Mouse (Mus musculus) kidney, postnatal 25 days (tissue): ENCODE results near the gene Ces1e.
A peak's percentile ranks its signal among the peaks of the same experiment; 100 is the strongest.
"Not testable (repeated sequence)": the region's sequence is repeated elsewhere in the genome, so short reads cannot be mapped to it uniquely, and the experiment has no call there.

ENCODE experiments used
- DNase-seq, 2 experiments: peaks; one replicate each; pipeline ENCODE4 v3.0.0; 2021; ENCODE audit warnings: mixed read lengths in 2 of 2

The Ces1e gene

DNA sequence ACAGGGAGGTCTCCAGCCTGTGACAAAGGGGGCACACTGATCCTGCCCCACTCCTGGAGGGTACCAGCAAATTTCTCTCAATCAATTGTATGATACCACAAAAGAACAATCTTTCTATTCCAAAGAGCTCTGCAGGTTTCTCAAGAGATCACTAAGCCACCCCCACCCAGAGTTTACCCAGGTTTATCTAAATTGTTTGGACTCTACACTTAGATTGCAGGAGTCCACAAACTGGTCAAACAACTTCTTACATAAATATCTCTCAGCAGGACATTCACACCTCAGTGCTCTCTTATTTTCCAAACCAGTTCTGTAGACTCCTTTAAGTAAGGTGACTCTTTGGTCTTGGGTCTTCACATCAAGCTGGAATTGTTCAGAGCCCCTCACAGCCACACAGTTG is at the start of gene Ces1e:
TSS of gene Ces1e (minus strand) at position 174 of the 400 bp plus-strand sequence.
- peak in 1 of 2 experiments; percentile 14 for DNase-seq

DNA sequence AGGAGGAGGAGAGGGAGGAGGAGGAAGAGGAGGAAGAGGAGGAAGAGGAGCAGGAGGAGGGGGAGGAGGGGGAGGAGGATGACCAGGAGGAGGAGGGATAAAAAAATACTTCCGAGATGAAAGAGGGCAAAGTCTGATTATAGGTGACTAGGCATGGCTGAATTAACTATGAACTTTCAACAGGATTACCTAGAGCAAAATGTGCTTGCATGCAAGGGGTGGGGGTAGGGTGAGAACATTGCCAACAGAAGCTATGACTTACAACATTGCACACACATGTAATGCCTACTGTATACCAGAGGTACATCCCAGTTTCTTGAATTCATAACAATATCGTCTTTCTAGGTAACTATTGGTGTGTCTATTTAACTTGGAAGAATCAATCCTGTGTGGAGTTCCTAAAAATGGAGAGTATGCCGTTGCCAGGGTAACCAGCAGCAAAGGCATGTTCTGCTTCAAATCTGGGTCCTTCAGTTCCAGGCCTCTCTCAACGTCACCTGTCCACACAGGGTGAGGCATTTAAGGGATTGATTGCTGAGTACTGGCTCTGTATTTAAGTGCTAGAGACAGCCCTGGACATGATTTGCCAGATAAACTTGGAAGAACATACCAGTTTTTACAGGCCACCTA is 48.9 kb upstream of the Ces1e start:
- DNase-seq = peak in 1 of 2 experiments; percentile 5

DNA sequence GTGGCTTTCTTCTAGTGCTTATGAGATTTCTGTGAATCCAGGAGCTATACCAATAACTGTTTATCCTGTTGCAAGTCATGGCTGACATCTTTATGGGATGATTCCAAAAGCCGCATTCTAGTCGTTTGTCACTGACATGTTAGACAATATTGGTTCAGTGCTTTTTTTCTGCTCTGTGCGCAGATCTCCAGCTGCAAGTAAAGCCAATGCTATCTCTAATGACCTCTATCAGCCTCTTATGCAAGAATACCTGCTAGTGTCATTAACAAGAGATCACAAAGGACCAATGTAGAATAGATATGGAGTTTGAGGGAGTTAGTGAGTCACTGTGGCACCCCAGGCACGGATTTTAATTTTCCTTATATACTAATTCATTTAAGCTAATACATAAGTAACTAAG is 45.2 kb upstream of the Ces1e start:
- no peak for DNase-seq

DNA sequence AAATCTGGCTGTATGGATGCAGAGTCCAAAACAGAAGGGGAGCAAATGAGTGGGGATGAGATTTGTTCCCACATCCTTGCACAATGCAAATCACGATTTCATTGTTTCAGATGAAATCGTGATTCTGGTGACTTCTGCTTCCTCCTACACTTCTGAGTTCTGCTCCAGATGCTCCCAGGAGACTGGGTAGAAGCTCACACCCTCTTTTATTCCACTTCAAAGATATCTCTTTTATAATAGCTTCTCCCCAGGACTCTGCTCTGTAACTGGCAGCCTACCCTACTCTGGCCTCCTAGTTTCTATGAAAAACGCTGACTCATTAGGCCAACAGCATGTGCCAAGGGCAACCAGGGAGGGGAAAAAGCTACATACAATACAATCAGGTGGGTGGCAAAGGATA is 43.9 kb upstream of the Ces1e start:
- DNase-seq = peak; percentile 22 to 62

DNA sequence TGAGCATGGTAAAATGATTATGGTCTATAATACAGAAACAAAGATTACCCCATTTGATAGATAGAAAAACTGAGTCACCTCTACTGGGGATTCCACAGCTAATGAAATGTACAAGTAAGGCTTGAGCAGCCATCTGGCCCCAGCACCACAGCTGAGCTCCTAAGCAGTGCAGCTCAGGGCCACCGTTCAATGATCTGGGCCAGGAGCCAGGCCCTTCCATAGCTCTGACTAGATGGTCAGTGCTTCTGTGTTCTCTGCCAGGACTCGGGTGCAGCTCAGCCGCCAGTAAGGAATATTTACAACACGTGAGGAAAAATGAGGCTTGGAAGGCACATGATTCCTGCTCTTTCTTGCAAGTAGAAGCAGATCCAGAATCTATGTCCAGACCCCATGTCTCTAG is 43.3 kb upstream of the Ces1e start:
- peak; percentile 74 to 81 for DNase-seq

DNA sequence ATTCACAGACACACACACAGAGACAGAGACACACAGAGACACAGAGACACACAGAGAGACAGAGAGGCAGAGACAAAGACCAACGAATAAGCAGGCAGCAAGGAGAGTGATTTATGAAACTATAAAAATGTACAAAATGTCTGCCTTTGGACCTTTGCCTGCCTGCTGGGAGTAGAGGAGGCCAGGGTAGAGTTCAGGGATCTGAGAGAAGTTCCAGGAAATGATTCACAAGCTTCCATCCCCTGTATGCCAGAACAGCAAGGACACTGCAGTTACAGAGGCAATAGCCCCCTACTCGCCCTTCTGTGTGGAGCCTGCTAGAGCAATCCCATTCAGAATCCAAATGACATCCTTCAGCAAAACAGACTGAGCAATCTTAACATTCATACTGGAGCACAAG is 32.0 kb upstream of the Ces1e start:
- DNase-seq = peak in 1 of 2 experiments; percentile 14

DNA sequence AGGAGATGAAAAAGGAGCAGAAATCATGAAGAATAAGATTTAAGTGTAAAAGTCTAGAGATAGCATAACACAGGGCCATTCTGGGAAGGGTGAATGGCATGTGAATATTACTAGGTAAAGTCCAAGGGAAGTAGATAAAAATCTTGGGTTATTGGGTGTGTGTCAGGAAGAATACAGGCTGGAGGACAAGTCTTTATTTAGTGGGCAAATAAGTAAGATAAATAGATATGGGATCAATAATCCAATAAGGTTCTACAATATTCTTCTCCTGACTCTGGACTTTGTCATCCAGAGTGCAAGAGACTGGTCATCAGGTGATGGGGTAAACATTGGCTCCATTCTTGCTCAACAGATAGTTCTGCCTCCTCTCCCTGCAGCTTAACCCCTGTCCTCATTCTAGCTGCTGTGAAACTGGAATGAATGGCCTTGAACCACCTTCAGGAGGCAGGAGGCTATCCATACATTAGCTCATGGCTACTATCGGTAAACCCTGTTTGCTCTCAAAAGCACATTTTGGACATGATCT is 23.0 kb upstream of the Ces1e start:
- DNase-seq = no peak

DNA sequence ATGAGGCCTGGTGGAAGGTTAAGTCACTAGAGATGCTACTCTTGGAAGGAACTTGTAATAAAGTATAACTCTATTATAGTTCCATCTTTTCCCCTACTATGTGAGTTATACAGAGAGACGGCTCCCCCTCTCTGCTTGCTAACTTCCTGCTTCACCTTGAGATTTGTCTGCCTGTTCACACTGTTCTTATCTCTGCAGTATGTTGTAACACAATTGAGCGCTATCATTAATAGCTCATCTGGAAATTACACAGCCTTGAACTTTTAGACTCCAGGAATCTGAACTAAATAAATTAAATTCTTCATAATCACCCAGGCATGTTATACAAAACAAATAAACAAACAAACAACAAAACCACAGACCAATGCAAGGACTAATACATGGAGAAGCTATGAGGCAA is 16.6 kb upstream of the Ces1e start:
- DNase-seq = no peak

DNA sequence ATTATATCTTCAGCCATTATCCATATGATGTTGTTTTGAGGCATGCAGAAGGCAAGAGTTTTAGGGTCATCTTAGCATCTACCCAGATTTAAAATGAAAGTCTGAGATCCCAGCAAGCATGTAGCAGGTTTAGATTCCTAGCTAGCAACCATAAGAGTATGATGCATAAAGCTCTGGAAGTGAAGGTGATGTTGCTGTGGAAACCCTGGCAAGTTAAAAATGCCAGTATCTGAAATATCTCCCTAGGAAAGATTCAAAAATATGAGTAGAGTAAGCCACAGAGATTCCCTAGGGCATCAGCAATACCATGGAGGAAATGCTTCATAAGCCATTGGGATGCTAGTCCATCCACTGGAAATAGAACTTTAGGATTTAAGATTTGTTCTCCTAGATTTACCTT is 10.5 kb upstream of the Ces1e start:
- DNase-seq = no peak

DNA sequence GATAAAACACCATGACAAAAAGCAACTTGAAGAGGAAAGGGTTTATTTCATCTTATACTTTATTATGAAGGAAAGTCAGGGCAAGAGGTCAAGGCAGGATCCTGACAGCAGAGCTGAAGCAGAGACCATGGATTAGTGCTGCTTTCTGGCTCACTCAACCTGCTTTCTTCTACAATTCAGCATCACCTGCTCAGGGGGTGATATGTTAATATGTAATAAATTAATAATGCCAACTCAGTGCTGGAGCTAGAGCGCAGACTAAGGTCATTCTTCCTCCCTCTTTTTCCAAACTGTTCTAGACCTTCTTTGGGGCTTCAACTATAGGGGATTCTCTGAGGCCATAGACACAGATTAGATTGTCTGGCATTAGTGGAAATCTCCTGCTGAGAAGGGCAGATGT is 6.3 kb upstream of the Ces1e start:
- no peak for DNase-seq

DNA sequence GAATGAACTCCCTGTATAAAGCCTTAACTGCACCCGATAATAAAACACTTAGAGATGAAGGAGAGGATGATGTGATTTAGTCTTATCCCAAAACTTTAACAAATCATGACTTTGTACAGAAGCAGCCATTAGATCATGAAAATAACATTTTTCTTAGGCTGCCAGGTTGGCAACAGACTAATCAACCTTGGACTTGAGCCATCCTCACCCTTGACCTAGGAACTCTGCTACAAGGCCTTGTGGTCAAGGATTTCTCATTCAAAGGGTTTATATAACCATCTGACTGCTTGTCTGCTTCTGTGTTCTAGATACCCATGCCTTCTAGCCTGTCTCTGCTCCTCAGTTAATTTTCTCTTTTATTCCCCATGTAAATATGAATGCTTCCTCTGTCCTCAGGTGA is 5.3 kb upstream of the Ces1e start:
- DNase-seq = peak in 1 of 2 experiments; percentile 15

DNA sequence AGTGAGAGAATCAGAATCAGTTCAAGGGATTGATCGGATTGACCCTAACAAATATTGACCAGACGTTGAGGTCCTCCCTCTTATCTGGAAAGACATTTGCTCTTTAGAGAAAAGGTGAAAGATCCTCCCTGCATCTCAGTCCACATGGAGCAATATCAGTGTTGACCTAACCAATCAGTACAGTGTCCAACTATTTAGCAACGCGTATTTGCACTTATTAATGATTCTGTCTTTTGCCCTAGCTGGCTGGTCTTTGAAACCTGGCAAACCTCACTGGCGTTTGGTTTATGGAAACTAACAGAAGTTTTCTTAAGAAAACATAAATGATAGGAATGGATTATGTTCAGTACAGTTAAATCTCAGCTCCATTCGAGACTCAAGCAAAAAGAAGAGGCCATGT is 4.6 kb upstream of the Ces1e start:
- DNase-seq = no peak

DNA sequence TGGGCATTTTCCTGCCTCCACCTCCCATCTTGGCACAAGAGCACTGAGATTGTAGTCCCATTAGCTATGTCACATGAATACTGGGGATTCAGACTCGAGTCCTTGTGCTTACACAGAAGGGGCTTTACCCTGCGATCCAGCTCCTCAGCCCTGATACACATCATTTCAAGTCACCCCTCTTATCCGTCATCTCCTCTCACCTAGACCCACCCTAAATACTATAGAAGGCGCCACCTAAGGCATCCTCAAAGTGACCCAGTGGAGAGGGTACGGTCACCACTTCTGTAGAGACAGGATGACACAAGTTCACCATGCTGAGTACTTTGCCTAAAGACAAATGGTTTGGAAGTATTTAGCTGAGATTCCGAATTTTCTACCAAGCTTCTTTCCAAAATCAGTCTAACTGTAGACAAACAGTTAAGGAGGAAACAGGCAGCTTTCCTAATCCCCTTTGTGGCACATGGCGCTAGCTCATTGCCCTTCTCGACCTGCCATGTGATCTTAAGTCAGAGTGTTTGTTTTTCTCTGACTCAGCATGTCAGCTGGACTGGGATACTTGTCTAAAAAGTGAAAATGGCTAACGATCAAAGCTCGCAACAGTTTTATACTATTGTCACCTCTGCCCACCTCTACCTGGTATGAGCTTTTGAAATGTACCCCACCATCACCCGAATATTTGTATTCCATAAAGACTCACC is 597 bp downstream of the Ces1e start:
- DNase-seq = peak; percentile 54 to 73

DNA sequence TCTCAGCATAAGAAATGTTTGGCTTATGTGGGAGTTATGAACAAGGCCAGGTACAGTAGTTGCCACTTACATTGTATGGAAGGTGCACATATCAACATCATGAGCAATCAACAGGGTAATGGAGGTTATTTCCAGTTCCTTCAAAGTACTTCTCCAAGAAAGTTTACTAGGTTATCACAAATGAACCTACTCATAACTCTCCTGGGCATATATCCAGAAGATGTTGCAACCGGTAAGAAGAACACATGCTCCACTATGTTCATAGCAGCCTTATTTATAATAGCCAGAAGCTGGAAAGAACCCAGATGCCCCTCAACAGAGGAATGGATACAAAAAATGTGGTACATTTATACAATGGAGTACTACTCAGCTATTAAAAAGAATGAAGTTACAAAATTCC is 2.9 kb downstream of the Ces1e start:
- DNase-seq = not testable (repeated sequence)

DNA sequence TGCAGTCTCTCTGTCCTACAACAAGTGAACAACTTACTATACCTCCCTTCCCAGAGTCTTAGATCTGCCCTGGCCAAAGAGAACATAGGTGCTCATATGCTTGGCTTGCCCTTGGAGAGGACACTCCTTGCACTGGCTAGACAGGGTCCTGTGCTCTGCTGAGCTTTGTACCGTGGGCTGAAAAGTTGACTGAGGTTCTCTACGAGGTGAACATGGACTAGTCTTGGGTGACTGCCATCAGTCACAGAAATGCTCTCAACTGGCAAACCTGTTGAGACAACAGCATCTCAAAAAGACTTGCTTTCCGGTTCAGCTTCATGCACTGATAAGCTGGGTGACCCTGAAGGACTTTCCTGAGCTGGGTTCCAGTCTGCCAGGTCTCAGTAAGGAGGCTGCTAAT is 7.5 kb downstream of the Ces1e start:
- DNase-seq = peak; percentile 10 to 64

DNA sequence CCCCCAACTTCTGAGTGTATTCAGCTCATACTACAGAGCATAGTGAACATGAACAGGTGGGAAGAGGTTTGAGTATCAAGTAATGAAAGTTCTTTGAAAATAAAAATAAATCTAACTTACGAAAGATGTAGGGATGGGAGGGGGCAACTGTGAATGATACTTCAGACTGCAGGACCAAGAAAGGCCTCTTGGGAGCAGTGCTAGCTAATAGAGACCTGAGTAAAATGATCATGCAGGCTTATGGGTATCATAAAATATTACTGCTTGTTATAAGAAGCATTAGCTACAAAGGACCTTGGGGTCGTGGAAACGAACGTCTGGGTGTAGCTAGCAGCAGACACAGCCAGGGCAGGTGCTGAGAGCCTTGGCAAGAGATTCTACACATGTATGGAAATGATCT is 11.6 kb downstream of the Ces1e start:
- peak in 1 of 2 experiments; percentile 13 for DNase-seq

DNA sequence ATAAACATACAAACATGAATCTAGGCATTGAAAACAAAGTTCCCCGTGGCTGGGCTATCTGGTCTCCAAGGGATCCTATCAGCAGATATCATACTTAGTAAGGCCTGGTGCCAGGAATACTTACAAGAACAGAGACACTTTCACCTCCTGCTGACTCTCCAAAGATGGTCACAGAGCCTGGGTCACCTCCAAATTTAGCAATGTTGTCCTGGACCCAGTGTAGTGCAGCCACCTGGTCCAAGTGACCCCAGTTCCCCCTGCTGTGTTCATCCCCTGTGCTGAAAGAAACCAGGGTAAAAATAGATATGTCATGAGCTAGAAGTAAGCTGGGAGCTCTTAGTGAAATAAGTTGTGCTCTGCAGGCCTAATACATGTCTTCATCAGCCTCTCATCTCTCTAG is 12.0 kb downstream of the Ces1e start:
- DNase-seq = no peak

DNA sequence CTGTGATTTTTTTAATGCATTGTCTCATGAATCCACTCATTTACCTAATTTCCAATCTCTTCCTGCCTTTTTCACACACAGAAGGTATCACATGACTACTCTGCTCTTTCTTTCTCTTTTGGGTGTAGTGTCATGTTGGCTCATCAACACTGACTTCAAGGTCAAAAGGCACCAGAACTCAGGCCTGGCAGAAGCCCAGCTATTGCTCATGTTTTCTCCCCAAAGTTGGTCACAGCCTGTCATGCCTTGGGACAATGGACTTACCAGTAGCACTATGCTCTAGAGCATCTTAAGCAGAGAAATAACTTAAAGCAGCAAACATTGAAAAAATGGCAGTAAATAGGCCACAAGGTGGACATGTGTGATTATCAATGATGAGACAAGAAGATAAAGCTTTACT is 18.3 kb downstream of the Ces1e start:
- no peak for DNase-seq

DNA sequence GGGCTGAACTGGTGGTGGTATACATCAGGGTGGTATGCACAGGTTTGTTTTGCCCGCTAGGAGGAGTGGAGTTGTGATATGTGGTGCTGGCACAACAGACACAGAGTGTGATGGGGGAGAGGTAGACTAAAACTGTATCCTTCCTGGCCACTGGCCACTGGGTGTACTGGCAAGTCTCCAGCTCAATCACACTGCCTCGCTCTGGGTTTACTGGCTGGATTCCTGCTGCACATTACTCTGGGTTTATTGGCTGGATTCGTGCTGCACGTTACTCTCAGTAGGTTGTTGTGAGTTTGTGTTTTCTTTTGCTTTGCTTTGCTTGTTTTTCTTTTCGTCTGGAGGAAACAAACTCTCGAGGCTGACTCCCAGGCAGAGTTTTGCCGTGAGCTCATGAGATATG is 30.3 kb downstream of the Ces1e start:
- DNase-seq = peak; percentile 23 to 54

DNA sequence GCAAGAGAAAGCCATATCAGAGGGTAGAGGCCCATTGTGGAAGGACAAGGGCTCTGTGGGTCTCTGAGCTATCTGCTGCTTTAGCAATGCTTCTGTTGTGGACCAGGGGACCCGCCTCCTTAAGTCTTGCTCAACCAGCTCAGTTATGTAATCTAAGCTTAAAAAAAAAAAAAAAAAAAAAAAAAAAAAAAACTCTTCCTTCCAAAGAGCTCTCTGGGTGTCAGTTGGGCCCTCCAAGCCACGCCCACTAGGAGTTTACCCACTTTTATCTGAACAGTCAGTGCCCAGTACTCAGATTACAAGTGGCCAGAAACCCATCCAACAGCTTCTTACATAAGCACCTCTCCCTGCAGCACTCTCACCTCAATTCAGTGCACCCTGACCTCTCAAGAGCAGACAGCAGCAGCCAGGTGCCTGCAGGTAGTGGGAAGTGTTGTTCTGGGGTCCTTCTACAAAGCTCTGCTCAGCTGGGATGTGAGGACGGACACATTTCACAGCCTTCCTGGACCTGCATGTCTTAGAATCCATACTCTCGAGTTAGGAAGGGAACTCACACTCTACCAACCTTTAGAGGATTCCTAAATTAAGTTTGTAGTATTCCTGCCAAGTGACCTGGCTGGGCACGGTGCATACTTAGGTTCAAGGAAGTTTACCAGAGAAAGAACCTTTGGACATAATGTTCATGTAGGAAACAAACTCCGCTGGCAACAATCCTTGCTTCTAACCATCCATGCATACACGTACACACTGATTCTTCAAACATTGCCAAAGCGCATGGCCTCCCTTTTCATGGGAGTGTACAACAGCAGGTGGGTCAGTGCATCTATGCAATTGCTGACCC is 31.5 kb downstream of the Ces1e start, which contains the start of gene Ces1d:
TSS of gene Ces1d (minus strand) at position 154 of the 841 bp plus-strand sequence.
- DNase-seq = peak; percentile 72 to 94

DNA sequence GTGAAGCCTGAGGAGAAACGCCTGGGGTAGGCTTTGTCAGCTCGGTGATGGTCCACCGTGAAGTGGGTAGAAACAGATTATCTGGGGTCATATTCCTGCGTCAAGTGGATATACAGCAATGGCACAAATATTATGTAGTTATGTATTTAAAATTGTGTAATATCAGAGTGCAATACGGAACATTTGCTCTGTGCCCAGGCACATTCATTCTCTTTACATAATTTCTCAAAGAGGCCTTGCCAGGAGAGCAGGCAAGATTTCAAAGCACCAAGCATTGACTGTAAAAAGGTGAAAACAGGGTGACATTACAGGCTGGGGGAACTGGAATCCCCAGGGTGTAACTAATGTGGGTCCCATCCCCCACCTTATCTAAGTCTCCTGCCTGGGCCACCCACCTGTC is 33.0 kb downstream of the Ces1e start:
- DNase-seq = no peak

DNA sequence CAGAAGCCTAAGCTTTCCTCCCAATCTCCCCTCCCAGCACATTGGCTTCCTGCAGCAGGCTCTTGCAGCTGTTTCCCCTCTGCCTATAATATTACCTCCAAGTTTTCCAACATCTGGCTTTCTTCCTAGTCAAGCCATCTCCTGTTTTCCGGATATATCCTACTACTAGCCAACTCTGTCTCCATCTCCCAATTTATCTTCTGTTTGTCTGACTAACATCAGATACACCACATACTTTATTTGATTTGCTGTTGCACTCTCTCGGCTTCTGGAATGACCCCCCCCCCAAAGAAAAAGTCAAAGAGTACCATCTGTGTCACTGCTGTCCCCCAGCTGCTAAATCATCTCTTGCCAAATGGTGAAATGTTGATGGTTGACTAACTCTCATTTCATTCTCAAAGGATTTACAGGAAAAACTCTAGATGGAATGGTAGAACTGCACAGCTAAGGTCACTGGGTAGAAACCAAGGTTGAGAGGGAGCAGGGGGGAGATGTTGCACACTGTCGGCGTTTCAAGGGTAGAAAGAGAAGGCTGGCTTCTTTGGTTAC is 48.8 kb downstream of the Ces1e start:
- no peak for DNase-seq

DNA sequence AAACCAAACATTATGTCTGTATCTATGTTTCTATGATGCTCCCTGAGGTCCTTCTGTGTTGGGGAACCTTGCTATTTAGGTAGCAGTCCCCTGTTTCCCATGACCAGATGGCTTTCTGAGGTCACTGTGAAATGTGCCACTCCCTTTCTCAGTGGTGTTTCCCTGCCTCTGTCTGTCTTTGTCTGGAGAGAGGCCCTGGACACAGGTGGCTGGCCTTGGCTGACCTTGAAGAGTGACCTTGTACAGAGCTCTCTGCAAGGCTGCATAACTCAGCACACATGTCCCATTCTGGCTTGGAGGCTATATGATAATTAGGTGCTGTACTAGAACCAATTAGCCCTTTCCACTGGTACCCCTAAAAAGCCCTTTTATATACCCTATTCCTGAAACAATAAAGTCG is 52.8 kb downstream of the Ces1e start:
- DNase-seq = peak; percentile 3 to 40
